Mouse (Mus musculus) cerebellum, adult 2 months (tissue): Measurements from ENCODE around the gene Pus3. TPM values are rescaled to one million over a fixed set of nuclear protein-coding genes. Genes with fewer than 3 reads are reported as not detected.

Source experiments
- DNase-seq, 2 experiments: peaks; one replicate each; pipeline ENCODE4 v3.0.0; 2021
- H3K27ac ChIP-seq: fragments of 200-500 bp; 2 replicates; pipeline ENCODE4 v1.5.1; 2012; ENCODE audit warnings: low read length, control low read depth, inconsistent platforms; ENCODE audit not compliant: insufficient read depth
- H3K27me3 ChIP-seq: fragments of 200-500 bp; 2 replicates; pipeline ENCODE4 v1.6.1; 2012; ENCODE audit warnings: inconsistent platforms, mild to moderate bottlenecking, low read length, moderate library complexity; ENCODE audit not compliant: control insufficient read depth, insufficient read depth
- H3K4me1 ChIP-seq: fragments of 200-500 bp; 2 replicates; pipeline ENCODE4 v1.6.1; 2011; ENCODE audit warnings: low read length; ENCODE audit not compliant: control insufficient read depth, insufficient read depth
- H3K4me3 ChIP-seq: fragments of 200-500 bp; replicated peaks from 2 replicates; pipeline ENCODE3; 2011; ENCODE audit warnings: mild to moderate bottlenecking, low read depth, low read length, control low read depth; ENCODE audit not compliant: insufficient read depth
- CTCF ChIP-seq: fragments of 200-500 bp; IDR thresholded peaks from 2 replicates; pipeline ENCODE4 v1.5.1; 2011; ENCODE audit warnings: low read depth, mild to moderate bottlenecking, control low read depth, low read length, moderate library complexity, borderline replicate concordance; ENCODE audit not compliant: insufficient read depth
- POLR2A ChIP-seq: fragments of 200-500 bp; IDR thresholded peaks from 2 replicates; pipeline ENCODE4 v1.6.1; 2011; ENCODE audit warnings: low read length, control low read depth, borderline replicate concordance; ENCODE audit not compliant: insufficient read depth
- WGBS: fragments of 180-500 bp; shearing (Covaris S2); methylation state at CpG from one replicate; pipeline ENCODE4 v1.1.7; 2018; 5-methylcytosine and 5-hydroxymethylcytosine counted together
- polyA plus RNA-seq: library from polyadenylated mRNA; depleted of rRNA; stranded (reverse); fragments of >200 nt; gene quantifications from 2 replicates; pipeline ENCODE4 v1.2.3, GENCODE M21; 2012

Gene Pus3
- polyA plus RNA-seq, 1 experiment = 13.1 TPM

DNA sequence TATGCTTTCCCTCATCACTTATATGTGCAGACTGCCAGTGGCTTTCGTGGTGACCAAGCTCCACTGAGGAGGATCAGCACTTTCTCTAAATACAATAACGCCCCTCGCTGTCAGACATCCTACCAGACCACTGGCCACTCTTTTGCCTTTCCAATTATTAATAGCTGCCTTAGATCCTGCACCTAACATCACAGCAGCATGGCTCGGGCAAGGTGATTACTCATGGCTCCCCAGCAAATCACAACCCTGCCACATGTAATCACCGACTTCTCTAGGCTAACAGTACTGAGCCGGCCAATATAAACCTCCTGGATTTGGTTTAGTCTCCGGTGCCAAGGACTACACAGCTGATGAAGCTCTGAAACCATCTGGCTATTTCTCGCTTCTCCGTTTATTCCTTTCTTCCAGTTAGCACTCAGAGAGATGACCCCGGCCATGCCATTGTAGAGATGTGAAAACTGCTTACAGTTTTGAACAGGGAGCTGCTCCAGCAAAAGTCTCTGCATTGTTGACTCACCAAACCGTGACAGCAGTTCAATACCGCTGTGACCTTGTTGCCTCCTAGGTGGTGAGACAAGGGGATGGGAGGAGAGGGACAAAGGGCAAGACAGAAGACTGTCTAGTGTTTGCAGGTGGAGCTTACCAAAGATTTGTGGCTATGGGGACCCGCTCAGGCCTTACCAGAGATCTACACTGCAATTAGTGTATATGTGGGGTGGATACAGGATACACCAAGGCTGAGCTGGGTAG is 19.2 kb upstream of the Pus3 start:
- no peak for TF ChIP-seq CTCF
- no peak overlapping the region for H3K27ac ChIP-seq

DNA sequence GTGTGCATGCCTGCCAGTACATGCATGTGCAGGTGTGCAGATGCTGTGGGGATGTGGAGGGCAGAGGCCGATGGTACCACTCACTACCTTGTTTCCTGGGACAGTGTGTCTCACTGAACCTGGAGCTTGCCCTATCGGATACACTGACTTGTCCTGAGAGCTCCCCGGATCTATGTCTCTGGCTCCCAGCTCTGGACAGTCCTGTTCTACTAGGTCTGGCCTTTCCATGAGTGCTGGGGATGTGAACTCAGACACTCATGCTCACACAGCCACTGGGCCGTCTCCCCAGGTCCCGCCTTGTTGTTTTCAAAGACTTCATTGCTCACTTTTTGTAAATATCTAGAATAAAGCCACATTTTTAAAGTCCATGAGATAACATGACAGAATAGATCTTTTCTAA is 17.4 kb upstream of the Pus3 start:
- Histone ChIP-seq H3K4me3 (no peak overlapping the region), H3K27ac (no peak overlapping the region), H3K27me3 (no peaks in the 10 kb centered on the region), H3K4me1 (0 out of 2 replicates have a peak, but pooled peaks cover 3% of the 10 kb centered on the region)
- WGBS = 91% methylated on average over 5 of the region's 5 CpGs
- no peak for TF ChIP-seq CTCF
- no peak for TF ChIP-seq POLR2A
- no peak for DNase-seq

More for the DNA sequence above, 19.2 kb upstream of the Pus3 start:
- DNase-seq = no peak
- Histone ChIP-seq H3K4me1 (0 out of 2 replicates have a peak, but pooled peaks cover 3% of the 10 kb centered on the region), H3K27me3 (no peaks in the 10 kb centered on the region), H3K4me3 (no peak overlapping the region)
- 40% methylated on average over 13 of the region's 13 CpGs for WGBS

DNA sequence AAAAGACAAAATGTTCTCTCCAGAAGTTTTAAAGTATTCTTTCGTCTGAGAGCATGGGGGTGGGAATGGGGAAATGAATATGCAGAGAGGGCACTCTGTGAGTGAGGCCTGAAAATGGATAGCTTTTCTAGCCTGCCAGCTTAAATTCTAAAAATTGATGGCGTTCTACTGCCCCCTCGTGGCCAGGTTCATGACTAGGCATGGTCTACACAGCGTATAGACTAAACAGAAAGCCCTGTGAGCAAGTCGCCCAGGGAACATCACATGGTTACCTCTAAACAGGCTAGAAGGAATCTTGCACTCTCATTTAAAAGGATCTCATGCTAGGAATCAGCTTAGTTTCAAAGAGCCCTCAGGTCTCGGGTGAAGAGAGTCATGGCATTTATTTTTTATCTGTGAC is 16.9 kb upstream of the Pus3 start:
- WGBS = 13% methylated on average over 6 of the region's 6 CpGs
- 0 out of 2 replicates have a peak, but pooled peaks cover 3% of the 10 kb centered on the region for H3K4me1 ChIP-seq
- TF ChIP-seq CTCF (peak; percentile 81), POLR2A (no peak)
- peak; percentile 62 to 80 for DNase-seq
- H3K27ac ChIP-seq = no peak overlapping the region
- H3K27me3 ChIP-seq = no peaks in the 10 kb centered on the region
- no peak overlapping the region for H3K4me3 ChIP-seq

DNA sequence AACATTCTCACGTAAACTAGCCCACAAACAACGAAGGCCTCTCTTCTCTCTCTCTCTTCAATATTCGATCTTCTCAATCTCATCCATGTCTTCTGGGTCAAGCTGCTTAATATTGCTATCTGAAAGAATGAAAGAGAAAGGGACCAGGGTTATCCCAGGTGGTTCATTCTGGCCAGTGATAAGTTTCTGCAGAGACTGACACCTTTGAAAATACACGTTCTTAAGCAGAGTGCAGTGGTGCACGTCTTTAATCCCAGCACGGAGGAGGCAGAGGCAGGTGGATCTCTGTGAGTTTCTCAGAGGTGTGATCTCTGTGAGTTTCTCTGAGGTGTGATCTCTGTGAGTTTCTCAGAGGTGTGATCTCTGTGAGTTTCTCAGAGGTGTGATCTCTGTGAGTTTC is 16.5 kb upstream of the Pus3 start:
- no peak for DNase-seq
- 0 out of 2 replicates have a peak, but pooled peaks cover 3% of the 10 kb centered on the region for H3K4me1 ChIP-seq
- no peak overlapping the region for H3K27ac ChIP-seq
- TF ChIP-seq CTCF (no peak), POLR2A (no peak)
- WGBS = 68% methylated on average over 6 of the region's 6 CpGs
- no peaks in the 10 kb centered on the region for H3K27me3 ChIP-seq
- H3K4me3 ChIP-seq = no peak overlapping the region

DNA sequence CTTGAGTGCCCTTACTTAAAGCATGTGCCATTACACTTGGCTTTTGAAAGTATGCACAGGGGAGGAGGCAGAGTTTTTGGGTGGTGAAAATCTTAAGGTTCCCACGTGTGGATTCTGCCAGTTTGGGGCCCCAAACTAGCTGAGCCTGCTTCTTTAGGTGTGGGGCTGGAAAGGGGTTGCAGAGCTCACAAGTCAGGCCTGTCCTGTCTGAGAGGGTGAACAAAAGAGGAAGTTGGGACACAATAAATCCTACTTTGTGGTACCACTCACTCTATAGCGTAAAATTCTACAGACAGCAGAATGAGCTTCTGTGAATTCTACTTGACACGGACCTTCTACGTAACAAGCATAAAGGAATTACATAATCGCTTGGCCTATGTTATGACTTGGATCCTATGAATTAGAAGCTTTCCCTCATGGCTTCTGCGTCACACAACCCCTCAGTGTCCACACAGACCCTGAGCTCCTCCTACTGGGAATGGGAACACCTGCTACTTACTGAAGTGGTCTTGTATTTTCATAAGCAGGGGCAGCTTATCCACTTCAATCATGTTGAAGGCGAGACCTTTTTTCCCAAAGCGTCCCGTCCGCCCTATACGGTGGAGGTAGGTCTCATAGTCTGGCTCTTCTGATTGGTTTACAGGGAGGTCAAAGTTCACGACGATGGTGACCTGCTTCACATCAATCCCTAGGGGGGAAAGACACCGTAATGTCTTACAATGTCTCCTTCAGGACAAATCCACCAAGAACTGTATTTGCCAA is 15.1 kb upstream of the Pus3 start:
- H3K4me3 ChIP-seq = no peak overlapping the region
- no peak for DNase-seq
- no peak for TF ChIP-seq POLR2A
- no peak for TF ChIP-seq CTCF
- 89% methylated on average over 14 of the region's 14 CpGs for WGBS
- H3K27me3 ChIP-seq = no peaks in the 10 kb centered on the region
- no peak overlapping the region for H3K27ac ChIP-seq
- H3K4me1 ChIP-seq = 0 out of 2 replicates have a peak, but pooled peaks cover 3% of the 10 kb centered on the region

DNA sequence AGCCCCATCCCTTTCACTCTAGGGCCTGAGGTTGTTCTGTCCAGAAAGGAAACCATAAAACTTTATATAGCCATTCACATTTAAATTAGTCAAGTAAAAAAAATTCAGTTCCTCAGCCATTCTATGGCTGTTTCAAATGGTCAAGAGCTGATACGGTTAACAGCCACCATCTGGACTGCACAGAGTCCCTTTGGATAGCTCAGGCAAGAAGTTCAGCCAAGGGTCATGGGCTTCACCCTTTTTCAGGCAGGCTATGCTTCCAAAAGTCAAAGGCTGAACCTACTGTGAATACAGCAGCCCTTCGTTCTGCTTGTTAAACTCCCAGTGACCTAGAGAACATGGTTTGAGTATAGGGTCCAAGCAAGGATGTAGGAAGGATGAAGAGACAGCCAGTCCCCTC is 13.7 kb upstream of the Pus3 start:
- H3K4me3 ChIP-seq = no peak overlapping the region
- TF ChIP-seq CTCF (no peak), POLR2A (no peak)
- no peak for DNase-seq
- 76% methylated on average over 2 of the region's 2 CpGs for WGBS
- H3K27me3 ChIP-seq = no peaks in the 10 kb centered on the region
- H3K4me1 ChIP-seq = no peaks in the 10 kb centered on the region
- H3K27ac ChIP-seq = no peak overlapping the region

DNA sequence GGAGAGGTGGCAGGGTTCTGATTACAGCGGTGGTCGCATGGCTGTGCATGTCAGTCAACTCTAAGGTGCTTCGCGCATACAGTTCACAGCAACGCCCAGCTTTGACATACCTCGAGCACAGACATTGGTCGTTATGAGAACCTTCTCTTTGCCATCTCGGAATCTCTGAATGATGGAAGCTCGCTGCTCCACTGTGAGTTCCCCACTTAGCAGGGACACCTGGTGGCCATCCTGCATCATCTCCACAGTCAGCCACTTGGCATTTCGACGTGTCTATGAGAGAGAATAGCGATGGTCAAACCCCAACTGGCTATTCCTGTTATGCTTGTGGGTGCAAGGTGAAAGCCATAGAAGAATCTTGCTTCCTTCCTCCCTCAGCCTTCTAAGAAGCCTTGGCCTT is 12.7 kb upstream of the Pus3 start:
- no peak for DNase-seq

DNA sequence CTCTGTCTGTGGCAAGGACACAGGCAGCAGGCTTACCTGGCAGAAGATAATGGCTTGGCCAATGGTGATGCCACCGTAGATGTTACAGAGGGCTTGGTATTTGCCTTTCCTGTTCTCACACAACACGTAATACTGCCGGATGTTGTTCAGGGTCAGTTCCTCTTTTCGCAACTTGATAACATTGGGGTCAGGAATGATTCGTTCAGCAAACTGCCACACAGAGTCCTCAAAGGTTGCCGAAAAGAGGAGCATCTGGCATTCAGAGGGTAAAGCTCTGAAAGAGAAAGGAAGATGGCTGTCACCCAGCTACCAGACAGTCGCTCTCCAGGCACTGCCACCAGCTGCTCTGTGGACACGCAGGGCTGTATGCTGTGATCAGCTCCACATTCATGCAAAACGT is 11.7 kb upstream of the Pus3 start:
- no peaks in the 10 kb centered on the region for H3K27me3 ChIP-seq
- H3K27ac ChIP-seq = no peak overlapping the region
- no peak for DNase-seq
- 54% methylated on average over 9 of the region's 9 CpGs for WGBS
- TF ChIP-seq POLR2A = no peak
- TF ChIP-seq CTCF = no peak
- no peaks in the 10 kb centered on the region for H3K4me1 ChIP-seq
- no peak overlapping the region for H3K4me3 ChIP-seq

More for the DNA sequence above, 12.7 kb upstream of the Pus3 start:
- Histone ChIP-seq H3K4me3 (no peak overlapping the region), H3K27ac (no peak overlapping the region), H3K27me3 (no peaks in the 10 kb centered on the region), H3K4me1 (no peaks in the 10 kb centered on the region)
- TF ChIP-seq CTCF (no peak), POLR2A (no peak)
- 67% methylated on average over 12 of the region's 12 CpGs for WGBS
